Mouse (Mus musculus): ENCODE measurements around the gene Cyp39a1. TPM values are rescaled to one million over a fixed set of nuclear protein-coding genes. Genes with fewer than 3 reads are reported as not detected.

The Cyp39a1 gene
- polyA plus RNA-seq, 1 experiment from 2014 or later = 37.0 TPM

DNA sequence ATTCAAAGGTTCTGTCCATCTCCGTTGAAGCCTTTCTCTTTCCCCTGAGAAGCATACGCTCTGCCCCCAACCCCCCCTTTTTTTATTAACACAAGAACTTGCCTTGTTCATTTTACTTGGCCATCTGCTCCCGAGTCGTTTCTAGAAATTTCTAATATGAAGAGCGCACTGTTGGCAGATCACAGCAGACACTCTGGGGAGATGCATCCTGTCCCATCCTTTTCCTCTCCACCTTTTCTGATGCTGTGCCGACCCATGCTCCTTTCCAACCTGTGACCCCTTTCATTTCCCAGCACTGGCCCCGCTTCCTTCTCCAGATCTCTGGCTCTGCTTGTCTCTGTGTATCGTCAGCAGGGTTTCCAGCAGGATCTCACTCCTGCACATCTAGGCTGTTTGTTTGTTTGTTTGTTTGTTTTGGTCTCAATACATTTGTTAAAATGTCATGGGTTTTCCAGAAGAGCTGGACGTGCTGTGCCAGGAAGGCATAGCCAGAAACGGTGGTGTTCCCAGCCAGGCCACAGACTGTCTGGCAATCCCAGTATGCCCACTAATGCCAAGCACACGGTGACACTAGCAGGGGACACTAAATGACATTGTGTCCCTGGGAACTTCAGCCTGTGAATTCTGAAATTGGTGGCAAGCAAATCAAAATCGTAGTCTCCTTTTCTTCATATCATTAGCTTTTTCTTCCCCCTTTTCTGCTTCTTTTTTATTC lies 37.1 kb downstream of the Cyp39a1 start:
- Histone ChIP-seq H3K36me3 (ENCODE audit: control insufficient read depth, insufficient read depth, low read length) (no peaks in the 10 kb centered on the region), H3K4me1 (ENCODE audit: control insufficient read depth, insufficient read depth, low read length) (no peaks in the 10 kb centered on the region), H3K9me3 (ENCODE audit: control insufficient read depth, low read length) (no peaks in the 10 kb centered on the region), H3K4me2 (no peak overlapping the region), H3K27ac (ENCODE audit: low read depth, low read length) (no peak overlapping the region), H3K9ac (ENCODE audit: low read length) (no peak overlapping the region), H3K4me3 (ENCODE audit: low read depth, low read length) (no peak overlapping the region), H3K27me3 (ENCODE audit: control insufficient read depth, insufficient read depth, low read length) (no peaks in the 10 kb centered on the region)
- DNase-seq (ENCODE audit: low spot score, missing footprints) = no peak
- WGBS = 91% methylated on average over 12 of the region's 12 CpGs
- no peak for ATAC-seq (ENCODE audit: low FRiP score)

DNA sequence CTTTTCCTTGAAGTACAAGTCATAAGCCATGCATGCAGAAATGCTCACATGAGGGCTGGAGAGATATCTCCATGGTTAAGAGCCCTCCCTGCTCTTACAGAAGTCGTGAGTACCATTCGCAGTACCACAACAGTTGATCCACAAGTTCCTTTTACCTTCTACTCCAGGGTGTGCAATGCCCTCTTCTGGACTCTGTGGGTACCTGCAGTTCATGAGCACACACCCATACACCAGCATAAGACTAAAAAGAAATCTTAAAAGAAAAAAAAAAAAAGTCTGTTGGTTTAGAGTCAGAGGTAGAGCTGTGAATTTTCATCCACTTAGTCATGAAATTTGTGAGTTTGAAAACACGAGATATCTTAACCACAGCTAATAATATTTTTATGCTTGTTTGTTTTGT lies 39.5 kb downstream of the Cyp39a1 start:
- H3K4me2 ChIP-seq = no peak overlapping the region
- no peak for DNase-seq (ENCODE audit: low spot score, missing footprints)

DNA sequence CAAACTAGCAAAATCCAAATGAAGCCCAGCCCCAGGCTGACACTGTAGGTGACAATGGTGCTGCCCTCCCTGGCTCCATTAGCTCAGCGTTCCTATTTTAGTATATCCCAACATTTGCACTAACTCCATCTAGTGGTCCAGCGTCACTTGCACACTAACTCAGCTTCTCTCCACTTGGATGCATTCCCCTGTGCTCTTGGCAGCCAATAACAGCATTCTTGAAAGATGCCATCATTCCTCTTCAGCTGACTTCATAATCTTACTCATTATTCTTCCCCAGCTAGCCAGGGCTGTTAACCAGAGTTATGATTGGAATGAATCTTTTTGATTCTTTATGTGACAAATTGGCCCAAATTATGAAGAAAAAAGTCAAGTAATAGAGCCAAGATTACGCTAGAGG lies 40.0 kb downstream of the Cyp39a1 start:
- H3K4me3 ChIP-seq (ENCODE audit: low read depth, low read length) = no peak overlapping the region
- H3K4me1 ChIP-seq (ENCODE audit: control insufficient read depth, insufficient read depth, low read length) = no peaks in the 10 kb centered on the region
- H3K9ac ChIP-seq (ENCODE audit: low read length) = no peak overlapping the region
- H3K9me3 ChIP-seq (ENCODE audit: control insufficient read depth, low read length) = no peaks in the 10 kb centered on the region
- no peak overlapping the region for H3K27ac ChIP-seq (ENCODE audit: low read depth, low read length)
- ATAC-seq (ENCODE audit: low FRiP score) (no peak), DNase-seq (ENCODE audit: low spot score, missing footprints) (no peak)
- H3K27me3 ChIP-seq (ENCODE audit: control insufficient read depth, insufficient read depth, low read length) = no peaks in the 10 kb centered on the region
- 89% methylated on average over 3 of the region's 3 CpGs for WGBS
- no peaks in the 10 kb centered on the region for H3K36me3 ChIP-seq (ENCODE audit: control insufficient read depth, insufficient read depth, low read length)
- H3K4me2 ChIP-seq = no peak overlapping the region

More for the DNA sequence above, 39.5 kb downstream of the Cyp39a1 start:
- Histone ChIP-seq H3K9me3 (ENCODE audit: control insufficient read depth, low read length) (no peaks in the 10 kb centered on the region), H3K27me3 (ENCODE audit: control insufficient read depth, insufficient read depth, low read length) (no peaks in the 10 kb centered on the region), H3K9ac (ENCODE audit: low read length) (no peak overlapping the region), H3K36me3 (ENCODE audit: control insufficient read depth, insufficient read depth, low read length) (no peaks in the 10 kb centered on the region), H3K4me1 (ENCODE audit: control insufficient read depth, insufficient read depth, low read length) (no peaks in the 10 kb centered on the region), H3K27ac (ENCODE audit: low read depth, low read length) (no peak overlapping the region), H3K4me3 (ENCODE audit: low read depth, low read length) (no peak overlapping the region)
- ATAC-seq (ENCODE audit: low FRiP score) = no peak
- WGBS = 93% methylated on average over 3 of the region's 3 CpGs

DNA sequence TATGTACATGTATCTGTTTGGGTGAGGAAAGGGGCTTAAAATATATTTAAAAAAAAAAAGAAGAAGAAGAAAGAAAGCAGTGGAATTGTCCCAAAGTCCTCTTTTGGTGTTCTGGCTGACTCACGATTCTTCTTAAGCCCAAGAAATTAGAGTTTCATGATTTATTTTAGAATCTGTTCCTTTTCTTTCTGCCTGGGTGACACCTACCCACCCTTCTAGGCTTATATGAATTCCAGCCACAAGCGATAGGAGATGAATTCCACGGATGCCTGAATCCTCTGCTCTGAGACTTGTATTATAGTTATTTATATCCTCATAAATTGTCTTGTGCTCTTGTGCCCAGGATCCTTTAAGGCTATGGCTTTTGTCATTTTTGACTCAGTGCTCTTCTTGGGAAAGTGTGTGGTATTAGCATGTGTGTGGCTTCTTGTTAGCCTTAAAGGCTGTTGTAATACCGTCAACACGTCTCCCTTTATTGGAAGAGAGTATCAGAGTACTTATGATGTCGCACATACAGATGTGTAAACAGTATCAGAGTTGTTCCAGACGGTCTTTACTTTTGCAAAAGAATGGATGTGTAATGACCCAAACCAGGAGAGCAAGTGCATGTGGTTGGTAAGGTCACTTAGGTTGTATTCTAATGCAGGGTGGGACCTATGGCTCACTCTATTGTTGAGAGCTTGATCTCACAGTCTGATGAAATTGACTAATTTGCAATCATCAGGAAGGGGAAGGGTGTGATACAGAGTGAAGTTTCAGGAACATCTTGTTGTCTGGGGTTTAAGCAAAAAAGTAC lies 44.5 kb downstream of the Cyp39a1 start:
- no peak overlapping the region for H3K27ac ChIP-seq (ENCODE audit: low read depth, low read length)
- no peak overlapping the region for H3K9ac ChIP-seq (ENCODE audit: low read length)
- no peaks in the 10 kb centered on the region for H3K36me3 ChIP-seq (ENCODE audit: control insufficient read depth, insufficient read depth, low read length)
- H3K4me3 ChIP-seq (ENCODE audit: low read depth, low read length) = no peak overlapping the region
- DNase-seq (ENCODE audit: low spot score, missing footprints) (no peak), ATAC-seq (ENCODE audit: low FRiP score) (no peak)
- no peaks in the 10 kb centered on the region for H3K9me3 ChIP-seq (ENCODE audit: control insufficient read depth, low read length)
- H3K4me2 ChIP-seq = no peak overlapping the region
- no peaks in the 10 kb centered on the region for H3K27me3 ChIP-seq (ENCODE audit: control insufficient read depth, insufficient read depth, low read length)
- H3K4me1 ChIP-seq (ENCODE audit: control insufficient read depth, insufficient read depth, low read length) = no peaks in the 10 kb centered on the region
- WGBS = 90% methylated on average over 7 of the region's 7 CpGs

DNA sequence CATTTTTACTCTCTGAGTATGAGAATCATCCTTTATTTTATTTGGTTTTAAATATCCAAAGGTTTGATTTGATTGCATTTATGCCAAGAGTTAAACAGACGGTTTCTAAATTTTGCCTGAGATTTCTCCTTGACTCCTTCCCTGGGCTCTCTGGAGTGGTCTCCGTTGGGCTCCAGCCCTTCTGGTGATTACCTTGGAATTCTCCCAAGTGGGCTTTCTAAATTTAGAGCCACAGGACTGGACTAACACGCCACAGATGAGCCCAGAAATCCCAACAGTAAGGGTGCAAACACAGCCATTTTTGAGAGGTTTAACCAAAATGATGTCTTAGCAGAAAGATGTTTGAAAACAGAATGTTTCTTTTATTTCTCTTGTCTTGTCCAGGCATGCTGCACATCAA lies 47.0 kb downstream of the Cyp39a1 start:
- Histone ChIP-seq H3K4me1 (ENCODE audit: control insufficient read depth, insufficient read depth, low read length) (no peaks in the 10 kb centered on the region), H3K4me3 (ENCODE audit: low read depth, low read length) (no peak overlapping the region), H3K9me3 (ENCODE audit: control insufficient read depth, low read length) (no peaks in the 10 kb centered on the region), H3K36me3 (ENCODE audit: control insufficient read depth, insufficient read depth, low read length) (no peaks in the 10 kb centered on the region), H3K27me3 (ENCODE audit: control insufficient read depth, insufficient read depth, low read length) (no peaks in the 10 kb centered on the region), H3K4me2 (no peak overlapping the region), H3K9ac (ENCODE audit: low read length) (no peak overlapping the region), H3K27ac (ENCODE audit: low read depth, low read length) (no peak overlapping the region)
- DNase-seq (ENCODE audit: low spot score, missing footprints) (no peak), ATAC-seq (ENCODE audit: low FRiP score) (no peak)
- 84% methylated on average over 3 of the region's 3 CpGs for WGBS

DNA sequence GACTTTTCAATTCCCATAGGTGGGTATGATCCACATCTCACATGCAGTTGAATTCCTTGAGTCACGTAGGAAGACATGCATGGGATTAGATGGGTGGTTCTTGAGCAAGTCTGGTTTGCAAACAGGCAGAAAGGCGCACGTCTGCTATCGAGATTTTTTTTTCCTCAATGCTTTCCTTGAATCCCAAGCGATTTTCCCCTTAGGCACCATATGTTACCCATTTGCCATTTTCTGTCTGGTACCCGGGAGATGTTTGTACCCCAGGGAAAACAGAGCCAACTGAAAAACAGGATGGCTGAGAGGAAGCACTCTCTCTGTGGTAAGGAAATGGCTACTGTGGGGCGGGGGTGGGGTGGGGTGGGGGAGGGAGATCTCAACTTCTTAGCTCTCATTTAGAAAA lies 49.4 kb downstream of the Cyp39a1 start:
- ATAC-seq (ENCODE audit: low FRiP score) = no peak
- Histone ChIP-seq H3K4me3 (ENCODE audit: low read depth, low read length) (no peak overlapping the region), H3K9me3 (ENCODE audit: control insufficient read depth, low read length) (no peaks in the 10 kb centered on the region), H3K4me1 (ENCODE audit: control insufficient read depth, insufficient read depth, low read length) (no peaks in the 10 kb centered on the region), H3K27ac (ENCODE audit: low read depth, low read length) (no peak overlapping the region), H3K27me3 (ENCODE audit: control insufficient read depth, insufficient read depth, low read length) (no peaks in the 10 kb centered on the region), H3K36me3 (ENCODE audit: control insufficient read depth, insufficient read depth, low read length) (no peaks in the 10 kb centered on the region), H3K9ac (ENCODE audit: low read length) (no peak overlapping the region), H3K4me2 (no peak overlapping the region)
- WGBS = 84% methylated on average over 7 of the region's 7 CpGs
- DNase-seq (ENCODE audit: low spot score, missing footprints) = no peak

DNA sequence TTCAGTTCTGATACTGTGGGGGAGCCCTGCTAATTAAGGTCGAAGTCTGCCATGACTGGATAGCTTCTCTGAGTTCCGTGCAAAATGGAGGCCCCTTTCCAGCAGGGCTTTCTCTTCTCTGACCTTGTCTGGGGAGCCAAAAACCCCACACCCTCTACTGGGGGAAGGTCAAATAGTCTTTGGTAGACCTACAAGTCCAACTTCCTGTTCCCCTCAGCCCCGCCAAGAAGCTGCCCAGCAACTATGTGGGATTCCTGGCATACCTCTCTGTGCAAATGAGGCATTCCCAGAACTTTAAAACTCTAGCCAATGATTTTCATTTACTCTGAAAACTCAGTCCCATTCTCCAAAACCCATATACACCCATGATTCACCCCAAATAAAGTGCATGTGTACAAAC lies 52.2 kb downstream of the Cyp39a1 start:
- 96% methylated on average over 3 of the region's 3 CpGs for WGBS
- H3K4me3 ChIP-seq (ENCODE audit: low read depth, low read length) = no peak overlapping the region

DNA sequence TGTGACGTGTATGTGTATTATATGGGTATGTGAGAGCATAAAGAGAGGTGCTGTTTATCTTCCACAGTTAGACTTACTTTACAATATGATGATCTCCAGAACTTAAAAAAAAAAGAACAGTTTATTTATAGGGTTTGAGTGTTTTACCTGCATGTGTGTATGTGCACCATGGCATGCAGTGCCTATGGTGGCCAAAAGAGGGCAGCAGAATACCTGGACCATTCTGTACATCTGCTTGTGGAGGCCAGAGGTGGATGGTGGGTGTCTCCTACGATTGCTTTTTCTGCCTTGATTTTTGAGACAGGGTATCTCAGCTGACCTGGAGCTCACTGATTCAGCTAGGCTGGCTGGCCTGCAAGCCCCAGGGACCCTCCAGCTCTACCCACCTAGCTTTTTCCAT lies 57.3 kb downstream of the Cyp39a1 start:
- no peak overlapping the region for H3K9ac ChIP-seq (ENCODE audit: low read length)
- no peak overlapping the region for H3K4me2 ChIP-seq
- H3K4me1 ChIP-seq (ENCODE audit: control insufficient read depth, insufficient read depth, low read length) = no peaks in the 10 kb centered on the region
- H3K36me3 ChIP-seq (ENCODE audit: control insufficient read depth, insufficient read depth, low read length) = no peaks in the 10 kb centered on the region
- H3K27ac ChIP-seq (ENCODE audit: low read depth, low read length) = no peak overlapping the region
- DNase-seq (ENCODE audit: low spot score, missing footprints) (no peak), ATAC-seq (ENCODE audit: low FRiP score) (no peak)
- H3K27me3 ChIP-seq (ENCODE audit: control insufficient read depth, insufficient read depth, low read length) = no peaks in the 10 kb centered on the region
- 91% methylated on average over 2 of the region's 2 CpGs for WGBS
- no peaks in the 10 kb centered on the region for H3K9me3 ChIP-seq (ENCODE audit: control insufficient read depth, low read length)
- no peak overlapping the region for H3K4me3 ChIP-seq (ENCODE audit: low read depth, low read length)

More for the DNA sequence above, 52.2 kb downstream of the Cyp39a1 start:
- Histone ChIP-seq H3K36me3 (ENCODE audit: control insufficient read depth, insufficient read depth, low read length) (no peaks in the 10 kb centered on the region), H3K9ac (ENCODE audit: low read length) (no peak overlapping the region), H3K9me3 (ENCODE audit: control insufficient read depth, low read length) (no peaks in the 10 kb centered on the region), H3K4me1 (ENCODE audit: control insufficient read depth, insufficient read depth, low read length) (no peaks in the 10 kb centered on the region), H3K27ac (ENCODE audit: low read depth, low read length) (no peak overlapping the region), H3K4me2 (no peak overlapping the region), H3K27me3 (ENCODE audit: control insufficient read depth, insufficient read depth, low read length) (no peaks in the 10 kb centered on the region)
- DNase-seq (ENCODE audit: low spot score, missing footprints) (no peak), ATAC-seq (ENCODE audit: low FRiP score) (no peak)

DNA sequence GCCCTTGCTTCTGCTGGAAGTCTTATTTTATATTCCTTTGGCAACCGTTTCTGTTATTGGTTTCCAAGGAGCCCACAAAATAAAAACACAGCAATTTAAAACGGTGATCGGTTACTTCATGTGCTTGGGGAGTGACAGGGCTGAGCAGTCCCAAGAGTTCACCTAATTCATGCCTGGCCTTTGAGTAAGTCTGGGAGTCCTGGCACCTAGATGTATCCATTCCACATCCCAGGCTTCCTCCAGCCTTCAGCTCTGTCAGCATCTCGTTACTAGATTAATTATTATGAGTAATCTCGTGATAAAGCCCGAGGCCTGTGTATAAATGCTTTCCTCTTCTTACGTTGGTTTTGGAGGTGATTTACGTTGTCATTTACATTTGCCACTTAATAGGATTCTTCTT lies 64.1 kb downstream of the Cyp39a1 start:
- H3K27ac ChIP-seq (ENCODE audit: low read depth, low read length) = no peak overlapping the region
- DNase-seq (ENCODE audit: low spot score, missing footprints) (no peak), ATAC-seq (ENCODE audit: low FRiP score) (no peak)
- H3K4me3 ChIP-seq (ENCODE audit: low read depth, low read length) = no peak overlapping the region
- 88% methylated on average over 8 of the region's 8 CpGs for WGBS
- no peaks in the 10 kb centered on the region for H3K27me3 ChIP-seq (ENCODE audit: control insufficient read depth, insufficient read depth, low read length)
- no peaks in the 10 kb centered on the region for H3K36me3 ChIP-seq (ENCODE audit: control insufficient read depth, insufficient read depth, low read length)
- no peak overlapping the region for H3K4me2 ChIP-seq
- no peak overlapping the region for H3K9ac ChIP-seq (ENCODE audit: low read length)
- no peaks in the 10 kb centered on the region for H3K4me1 ChIP-seq (ENCODE audit: control insufficient read depth, insufficient read depth, low read length)
- no peaks in the 10 kb centered on the region for H3K9me3 ChIP-seq (ENCODE audit: control insufficient read depth, low read length)

Measured in midbrain, embryonic 11.5 days (tissue).